11 mouse cellular contexts compared by ENCODE assay signal in the genomic region with DNA sequence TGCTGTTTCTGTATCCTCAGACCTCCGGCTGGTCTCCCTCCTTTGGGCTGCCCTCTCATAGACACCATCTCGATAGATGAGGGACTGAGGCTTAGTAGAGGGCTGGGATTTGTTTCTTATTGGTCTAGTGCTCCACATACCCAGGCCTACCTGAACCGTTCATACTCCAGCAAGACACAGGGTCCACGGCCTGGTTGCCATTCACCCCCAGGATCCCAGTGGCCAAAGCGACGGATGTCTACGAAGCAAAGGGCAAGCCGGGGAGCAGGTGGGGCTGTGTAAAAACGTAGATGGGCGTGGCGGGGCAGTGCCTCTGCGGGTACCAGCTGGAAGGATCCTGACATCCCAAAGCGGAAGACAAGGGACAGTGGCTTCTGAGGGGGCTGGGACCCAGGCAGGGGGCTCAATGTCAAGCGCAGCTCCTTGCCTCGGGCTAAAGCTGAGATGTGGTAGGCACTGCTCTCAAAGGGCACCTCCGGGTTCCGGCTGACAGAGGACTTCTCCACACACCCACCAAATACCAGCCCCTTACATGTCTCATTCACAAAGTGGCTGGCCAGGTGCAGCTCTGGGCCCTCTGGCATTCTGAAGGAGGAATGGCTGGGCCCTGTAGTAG. TPM values are rescaled to one million over a fixed set of nuclear protein-coding genes. Genes with fewer than 3 reads are reported as not detected.
A peak's percentile ranks its signal among the peaks of the same experiment; 100 is the strongest.
DNase-seq lines count a peak whose midpoint lies in the region; ATAC-seq and TF ChIP-seq lines count a peak whose summit lies in the region.
"Had no signal": no experiment of that assay in that cellular context is flagged by ENCODE, and none has a peak within 500 bp of the region (broad histone marks: within the 10 kb centered on the region; RNA-seq: fewer than 3 reads in every experiment).

No protein-coding gene starts in this region.

- H3K36me3 ChIP-seq in kidney, embryonic 15.5 days, result peaks cover 31% of the 10 kb centered on the region
- 0 out of 2 replicates have a peak, but pooled peaks cover 4% of the 10 kb centered on the region for H3K36me3 ChIP-seq in stomach, embryonic 16.5 days (ENCODE audit: control insufficient read depth, insufficient read depth, low read length)

- peak overlapping the region; percentile 75 for H3K4me2 ChIP-seq in kidney, embryonic 15.5 days
- peak overlapping the region; percentile 75; the same call in 1 of the 2 replicates for H3K4me2 ChIP-seq in stomach, embryonic 16.5 days (ENCODE audit: low read depth, low read length)

- TF ChIP-seq CTCF in cerebellum, adult 2 months (IDR thresholded peaks at IDR 0.05; ENCODE audit: borderline replicate concordance, insufficient read depth, low read depth, low read length), result no peak

- H3K9ac ChIP-seq in kidney, embryonic 15.5 days, result no peak overlapping the region
- H3K9ac ChIP-seq in stomach, embryonic 16.5 days (ENCODE audit: low read length), result peak overlapping the region; percentile 83; the same call in 1 of the 2 replicates

- ATAC-seq in kidney, embryonic 15.5 days (replicated peaks; ENCODE audit: low FRiP score), result no peak
- no peak for ATAC-seq in stomach, embryonic 16.5 days (ENCODE audit: insufficient read depth, low FRiP score)

- no peak for DNase-seq in cerebellum, adult 2 months
- DNase-seq in cerebellum, adult 18-20 months, result no peak
- DNase-seq in kidney, postnatal 25 days, result no peak
- DNase-seq in thymus, postnatal 4 days, result peak; percentile 28
- no peak for DNase-seq in thymus, adult 18-20 months
- no peak for DNase-seq in thymus, postnatal 0 days (ENCODE audit: low spot score)
- DNase-seq: adrenal gland, postnatal 14 days; cerebellum, postnatal 36 days; lung, postnatal 36 days had no signal

- H3K4me3 ChIP-seq in cerebellum, adult 2 months (replicated peaks; ENCODE audit: insufficient read depth, low read depth, low read length), result no peak overlapping the region
- peak overlapping the region; percentile 59 for H3K4me3 ChIP-seq in kidney, embryonic 15.5 days (replicated peaks)
- no peak overlapping the region for H3K4me3 ChIP-seq in stomach, embryonic 16.5 days (replicated peaks; ENCODE audit: low read length)

- H3K9me3 ChIP-seq in kidney, embryonic 15.5 days (replicated peaks), result no peaks in the 10 kb centered on the region
- H3K9me3 ChIP-seq in stomach, embryonic 16.5 days (replicated peaks; ENCODE audit: control insufficient read depth, low read length), result no peaks in the 10 kb centered on the region

- 85% methylated on average over 17 of the region's 17 CpGs for WGBS in cerebellum, adult 2 months
- 84% methylated on average over 17 of the region's 17 CpGs for WGBS in kidney, embryonic 15.5 days
- WGBS in stomach, embryonic 16.5 days, result 78% methylated on average over 17 of the region's 17 CpGs

- TF ChIP-seq POLR2A in cerebellum, adult 2 months (IDR thresholded peaks at IDR 0.05; ENCODE audit: borderline replicate concordance, insufficient read depth, low read length), result no peak

- 0 out of 2 replicates have a peak overlapping the region, but pooled peaks have one; percentile 93 for H3K27ac ChIP-seq in cerebellum, adult 2 months (ENCODE audit: insufficient read depth, low read length)
- no peak overlapping the region for H3K27ac ChIP-seq in kidney, embryonic 15.5 days
- no peak overlapping the region for H3K27ac ChIP-seq in stomach, embryonic 16.5 days (ENCODE audit: low read length)

- no peaks in the 10 kb centered on the region for H3K27me3 ChIP-seq in cerebellum, adult 2 months (ENCODE audit: control insufficient read depth, insufficient read depth, low read length)
- no peaks in the 10 kb centered on the region for H3K27me3 ChIP-seq in kidney, embryonic 15.5 days
- no peaks in the 10 kb centered on the region for H3K27me3 ChIP-seq in stomach, embryonic 16.5 days (ENCODE audit: control insufficient read depth, insufficient read depth, low read length)

- H3K4me1 ChIP-seq in cerebellum, adult 2 months (ENCODE audit: control insufficient read depth, insufficient read depth, low read length), result peaks cover 9% of the 10 kb centered on the region; the same call in 1 of the 2 replicates
- H3K4me1 ChIP-seq in kidney, embryonic 15.5 days, result peaks cover 16% of the 10 kb centered on the region
- H3K4me1 ChIP-seq in stomach, embryonic 16.5 days (ENCODE audit: control insufficient read depth, insufficient read depth, low read length), result peaks cover 15% of the 10 kb centered on the region; the same call in 1 of the 2 replicates

RNA-seq across cellular contexts. Expression of a gene that starts 1.5 kb away (rescaled TPM):
- 15.2 and 15.7 TPM in 2 replicates for polyA plus RNA-seq in cerebellum, adult 2 months (2012; rRNA removed)
- polyA plus RNA-seq in kidney, embryonic 15.5 days (2015; fragmentation: Nextera tagmentation; extraction: Ambion mirVana), result 8.3 and 9.7 TPM in 2 replicates
- polyA plus RNA-seq in stomach, embryonic 16.5 days (2015; fragmentation: Nextera tagmentation; extraction: Ambion mirVana), result 8.4 and 8.9 TPM in 2 replicates
- 28.6 and 34.7 TPM in 2 replicates for polyA plus RNA-seq in thymus, postnatal 0 days (2015; fragmentation: Nextera tagmentation; extraction: Ambion mirVana)

RNA-seq across cellular contexts. Expression of a gene that starts 11.6 kb away (rescaled TPM):
- 150 and 170 TPM in 2 replicates for polyA plus RNA-seq in cerebellum, adult 2 months (2012; rRNA removed)
- 104 and 105 TPM in 2 replicates for polyA plus RNA-seq in kidney, embryonic 15.5 days (2015; fragmentation: Nextera tagmentation; extraction: Ambion mirVana)
- polyA plus RNA-seq in stomach, embryonic 16.5 days (2015; fragmentation: Nextera tagmentation; extraction: Ambion mirVana), result 84.3 and 92.9 TPM in 2 replicates
- polyA plus RNA-seq in thymus, postnatal 0 days (2015; fragmentation: Nextera tagmentation; extraction: Ambion mirVana), result 181 and 201 TPM in 2 replicates

RNA-seq across cellular contexts. Expression of a gene that starts 16.1 kb away (rescaled TPM):
- 192 and 203 TPM in 2 replicates for polyA plus RNA-seq in cerebellum, adult 2 months (2012; rRNA removed)
- polyA plus RNA-seq in kidney, embryonic 15.5 days (2015; fragmentation: Nextera tagmentation; extraction: Ambion mirVana), result 80.8 and 95.2 TPM in 2 replicates
- 74.8 and 80.9 TPM in 2 replicates for polyA plus RNA-seq in stomach, embryonic 16.5 days (2015; fragmentation: Nextera tagmentation; extraction: Ambion mirVana)
- 36.6 and 37.6 TPM in 2 replicates for polyA plus RNA-seq in thymus, postnatal 0 days (2015; fragmentation: Nextera tagmentation; extraction: Ambion mirVana)
